Mouse (Mus musculus): ENCODE results near the gene Pdpk1. TPM values are rescaled to one million over a fixed set of nuclear protein-coding genes. Genes with fewer than 3 reads are reported as not detected.

Pdpk1 gene
- polyA plus RNA-seq, 1 experiment from 2014 or later, result 28.0 TPM

DNA sequence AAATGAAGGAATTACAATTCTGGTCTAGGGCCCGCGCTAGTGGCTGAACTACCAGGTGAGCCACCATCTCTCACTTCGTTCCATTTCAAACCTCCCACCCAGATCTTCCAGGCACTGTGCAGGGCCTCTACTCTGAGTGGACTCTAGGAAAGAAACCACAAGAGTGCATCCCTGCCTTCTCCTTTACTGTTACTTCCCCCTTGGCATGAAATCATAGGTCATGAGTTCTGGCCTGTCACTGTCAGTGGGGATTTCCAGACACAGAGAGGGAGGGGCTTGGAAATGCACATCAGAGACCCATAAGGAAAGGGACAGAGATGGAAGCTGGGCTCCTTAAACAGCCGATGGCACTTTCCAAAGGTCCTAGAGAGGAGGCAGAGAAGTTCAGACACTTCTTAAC is 21.0 kb upstream of the Pdpk1 start:
- Histone ChIP-seq H3K9me3 (ENCODE audit: control insufficient read depth, low read length) (no peaks in the 10 kb centered on the region), H3K4me1 (replicated peaks; ENCODE audit: control insufficient read depth, insufficient read depth) (no peaks in the 10 kb centered on the region), H3K4me2 (replicated peaks; ENCODE audit: low read depth) (no peak overlapping the region), H3K4me3 (ENCODE audit: low read depth, low read length) (no peak overlapping the region), H3K36me3 (ENCODE audit: control insufficient read depth, insufficient read depth, low read length) (0 out of 2 replicates have a peak, but pooled peaks cover 3% of the 10 kb centered on the region), H3K27ac (replicated peaks) (no peak overlapping the region), H3K27me3 (ENCODE audit: control insufficient read depth, insufficient read depth, low read length) (no peaks in the 10 kb centered on the region), H3K9ac (ENCODE audit: low read length) (no peak overlapping the region)
- no peak for ATAC-seq (ENCODE audit: low FRiP score, low TSS enrichment)
- TF ChIP-seq CTCF (IDR thresholded peaks at IDR 0.05; ENCODE audit: low read depth), result no peak
- WGBS, result 84% methylated on average over 4 of the region's 4 CpGs
- no peak for DNase-seq (ENCODE audit: low spot score)

DNA sequence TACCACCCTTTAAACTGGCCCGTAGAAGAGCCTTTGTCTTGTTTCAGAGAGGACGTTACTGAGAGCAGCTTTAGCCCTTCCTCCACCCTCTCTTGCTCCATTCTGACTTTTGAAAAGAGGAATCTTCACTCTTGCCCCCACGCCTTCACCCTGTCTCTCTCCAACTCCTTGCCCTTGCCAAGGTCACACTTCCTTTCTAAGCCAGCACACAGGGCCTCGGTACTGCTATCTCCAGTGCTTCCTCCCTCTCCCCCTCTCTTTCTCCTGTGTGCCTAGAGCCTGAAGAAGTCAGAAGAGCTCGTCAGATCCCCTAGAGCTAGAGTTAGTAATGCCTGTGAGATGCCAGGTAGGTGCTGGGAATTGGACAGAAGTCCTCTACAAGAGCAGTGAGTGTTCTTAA is 20.0 kb upstream of the Pdpk1 start:
- Histone ChIP-seq H3K36me3 (ENCODE audit: control insufficient read depth, insufficient read depth, low read length) (0 out of 2 replicates have a peak, but pooled peaks cover 4% of the 10 kb centered on the region), H3K27me3 (ENCODE audit: control insufficient read depth, insufficient read depth, low read length) (no peaks in the 10 kb centered on the region), H3K9me3 (ENCODE audit: control insufficient read depth, low read length) (no peaks in the 10 kb centered on the region), H3K9ac (ENCODE audit: low read length) (no peak overlapping the region), H3K4me2 (replicated peaks; ENCODE audit: low read depth) (no peak overlapping the region), H3K4me3 (ENCODE audit: low read depth, low read length) (no peak overlapping the region), H3K27ac (replicated peaks) (no peak overlapping the region; the same call in 1 of the 2 replicates), H3K4me1 (replicated peaks; ENCODE audit: control insufficient read depth, insufficient read depth) (no peaks in the 10 kb centered on the region)
- DNase-seq (ENCODE audit: low spot score) (no peak), ATAC-seq (ENCODE audit: low FRiP score, low TSS enrichment) (no peak)
- no peak for TF ChIP-seq EP300 (optimal IDR thresholded peaks at IDR 0.05)
- TF ChIP-seq CTCF (IDR thresholded peaks at IDR 0.05; ENCODE audit: low read depth), result no peak
- WGBS, result 76% methylated on average over 5 of the region's 5 CpGs

DNA sequence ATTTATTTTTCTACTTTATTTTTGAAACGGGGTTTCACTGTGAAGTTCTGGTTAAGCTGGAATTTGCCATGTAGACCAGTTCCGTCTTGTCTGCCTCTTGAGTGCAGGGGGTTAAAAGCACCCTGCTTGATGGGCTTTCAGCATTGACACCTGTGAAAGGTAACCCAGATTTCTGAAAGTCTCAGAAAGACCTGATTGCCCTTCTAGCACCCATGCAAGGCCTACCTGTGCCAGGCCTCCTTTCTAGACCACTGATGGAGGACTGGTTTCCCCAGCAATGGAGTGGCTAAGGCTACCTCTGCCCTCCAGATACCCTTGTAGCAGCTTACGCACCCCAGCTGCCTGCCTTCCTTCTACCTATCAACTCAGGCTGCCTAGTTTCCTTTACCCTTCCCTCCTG is 19.4 kb upstream of the Pdpk1 start:
- WGBS, result 47% methylated on average over 3 of the region's 3 CpGs
- peak overlapping the region; percentile 74 for H3K4me3 ChIP-seq (ENCODE audit: low read depth, low read length)
- 0 out of 2 replicates have a peak, but pooled peaks cover 4% of the 10 kb centered on the region for H3K36me3 ChIP-seq (ENCODE audit: control insufficient read depth, insufficient read depth, low read length)
- peak overlapping the region; percentile 87 for H3K4me2 ChIP-seq (replicated peaks; ENCODE audit: low read depth)
- DNase-seq (ENCODE audit: low spot score) (no peak), ATAC-seq (ENCODE audit: low FRiP score, low TSS enrichment) (no peak)
- no peaks in the 10 kb centered on the region for H3K27me3 ChIP-seq (ENCODE audit: control insufficient read depth, insufficient read depth, low read length)
- no peaks in the 10 kb centered on the region for H3K4me1 ChIP-seq (replicated peaks; ENCODE audit: control insufficient read depth, insufficient read depth)
- peak overlapping the region; percentile 96 for H3K9ac ChIP-seq (ENCODE audit: low read length)
- no peak for TF ChIP-seq CTCF (IDR thresholded peaks at IDR 0.05; ENCODE audit: low read depth)
- no peak for TF ChIP-seq EP300 (optimal IDR thresholded peaks at IDR 0.05)
- peak overlapping the region; percentile 98 for H3K27ac ChIP-seq (replicated peaks)
- H3K9me3 ChIP-seq (ENCODE audit: control insufficient read depth, low read length), result no peaks in the 10 kb centered on the region

DNA sequence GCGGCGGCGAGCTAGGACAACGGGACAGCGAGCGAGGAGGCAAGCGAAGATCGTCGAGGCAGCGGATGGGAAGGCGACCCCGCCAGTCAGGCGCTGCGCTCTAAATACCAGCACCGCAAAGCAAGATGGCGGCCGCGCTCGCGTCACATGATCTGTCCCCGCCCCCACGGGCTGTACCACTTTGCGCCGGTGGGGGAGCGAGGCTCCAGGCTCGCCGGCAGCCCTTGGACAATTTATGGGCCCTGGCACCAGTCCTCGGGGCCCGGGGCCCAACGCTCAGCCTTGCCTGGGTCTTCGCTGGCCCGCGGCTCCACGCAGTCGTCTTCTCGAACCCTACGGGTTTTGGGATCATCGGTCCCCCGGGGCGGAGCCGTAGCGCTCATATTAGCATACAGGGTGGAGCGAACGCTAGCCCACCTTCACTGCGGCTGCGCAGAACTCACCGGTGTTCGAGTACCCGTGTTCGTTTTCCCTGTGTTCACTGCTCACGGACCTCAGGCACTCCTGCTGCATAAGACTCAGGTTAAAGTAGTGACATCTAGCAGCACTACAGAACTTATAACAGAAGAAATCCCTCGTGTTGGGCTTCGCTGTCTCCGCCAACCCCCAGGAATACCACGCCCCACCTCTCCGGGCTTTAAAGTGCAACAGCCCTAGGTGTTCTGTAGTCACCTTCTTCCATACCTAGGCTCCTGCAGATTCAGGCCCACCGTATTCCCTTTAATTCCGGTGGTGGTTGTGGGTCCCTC is 18.8 kb upstream of the Pdpk1 start, which contains the start of gene Atp6v0c:
Atp6v0c (minus strand) TSS at position 386 of the 749 bp plus-strand sequence.
- 0% methylated on average over 58 of the region's 58 CpGs for WGBS
- Histone ChIP-seq H3K27me3 (ENCODE audit: control insufficient read depth, insufficient read depth, low read length) (no peaks in the 10 kb centered on the region), H3K36me3 (ENCODE audit: control insufficient read depth, insufficient read depth, low read length) (0 out of 2 replicates have a peak, but pooled peaks cover 4% of the 10 kb centered on the region), H3K27ac (replicated peaks) (peak within 1 kb of the TSS; percentile 98), H3K9me3 (ENCODE audit: control insufficient read depth, low read length) (no peaks in the 10 kb centered on the region), H3K9ac (ENCODE audit: low read length) (peak within 1 kb of the TSS; percentile 96), H3K4me2 (replicated peaks; ENCODE audit: low read depth) (peak within 1 kb of the TSS; percentile 87), H3K4me1 (replicated peaks; ENCODE audit: control insufficient read depth, insufficient read depth) (no peaks in the 10 kb centered on the region), H3K4me3 (ENCODE audit: low read depth, low read length) (peak within 1 kb of the TSS; percentile 74)
- peak; percentile 41; the same call in 1 of the 2 replicates for TF ChIP-seq CTCF (IDR thresholded peaks at IDR 0.05; ENCODE audit: low read depth)
- peak; percentile 78 for TF ChIP-seq EP300 (optimal IDR thresholded peaks at IDR 0.05)
- ATAC-seq (ENCODE audit: low FRiP score, low TSS enrichment) (peak; percentile 91), DNase-seq (ENCODE audit: low spot score) (peak; percentile 93)

- Histone ChIP-seq H3K36me3 (ENCODE audit: control insufficient read depth, insufficient read depth, low read length) (0 out of 2 replicates have a peak, but pooled peaks cover 4% of the 10 kb centered on the region), H3K27ac (replicated peaks) (peak overlapping the region; percentile 98), H3K4me1 (replicated peaks; ENCODE audit: control insufficient read depth, insufficient read depth) (no peaks in the 10 kb centered on the region), H3K4me2 (replicated peaks; ENCODE audit: low read depth) (peak overlapping the region; percentile 87), H3K9me3 (ENCODE audit: control insufficient read depth, low read length) (no peaks in the 10 kb centered on the region), H3K4me3 (ENCODE audit: low read depth, low read length) (peak overlapping the region; percentile 74), H3K9ac (ENCODE audit: low read length) (peak overlapping the region; percentile 96), H3K27me3 (ENCODE audit: control insufficient read depth, insufficient read depth, low read length) (no peaks in the 10 kb centered on the region)
- ATAC-seq (ENCODE audit: low FRiP score, low TSS enrichment), result peak; percentile 38
- DNase-seq (ENCODE audit: low spot score), result peak; percentile 72
- WGBS, result under 1% methylated on average over 41 of the region's 41 CpGs
- TF ChIP-seq CTCF (IDR thresholded peaks at IDR 0.05; ENCODE audit: low read depth), result no peak
- no peak for TF ChIP-seq EP300 (optimal IDR thresholded peaks at IDR 0.05)
These were observed 18.0 kb upstream of the Pdpk1 start for GRCm38 (mm10) chr17:24168590-24169277.
